Mouse (Mus musculus) liver, adult 2 months (tissue): Measurements from ENCODE around the gene Gpr162.

Experiments used
- CTCF ChIP-seq: fragments of 200-500 bp; IDR thresholded peaks from 2 replicates; pipeline ENCODE4 v1.5.1; 2011; ENCODE audit warnings: low read depth, low read length, control low read depth
- POLR2A ChIP-seq: fragments of 200-500 bp; IDR thresholded peaks from 2 replicates; pipeline ENCODE4 v1.6.1; 2011; ENCODE audit warnings: low read length, control low read depth; ENCODE audit not compliant: insufficient read depth; ENCODE audit errors: extremely low read depth

GRCm38 (mm10) chr6:124910032-124910431 is 46.2 kb upstream of the Gpr162 start:
- TF ChIP-seq CTCF (no peak), POLR2A (no peak)
